Mouse (Mus musculus): Measurements from ENCODE around the gene Tgm2. TPM values are rescaled to one million over a fixed set of nuclear protein-coding genes. Genes with fewer than 3 reads are reported as not detected.

Gene Tgm2
- 285 and 297 TPM in 2 replicates for polyA plus RNA-seq (2012; rRNA removed)

GRCm38 (mm10) chr2:158146223-158146622 is at the start of gene Tgm2:
Gene Tgm2, minus strand, starts transcription at chr2:158146436.
- TF ChIP-seq POLR2A (IDR thresholded peaks at IDR 0.05; ENCODE audit: borderline replicate concordance, extremely low read depth, low read depth, low read length): peak; percentile 91
- peak; percentile 64 for TF ChIP-seq CTCF (IDR thresholded peaks at IDR 0.05; ENCODE audit: insufficient read depth, low read length)
- peak; percentile 97 for DNase-seq
- WGBS: under 1% methylated on average over 31 of the region's 33 CpGs
- Histone ChIP-seq H3K4me1 (ENCODE audit: control insufficient read depth, insufficient read depth, low read length) (peaks cover 22% of the 10 kb centered on the region), H3K4me3 (replicated peaks; ENCODE audit: extremely low read depth, low read depth, low read length) (peak within 1 kb of the TSS; percentile 75)

- WGBS: 30% methylated on average over 10 of the region's 10 CpGs
- DNase-seq: peak; percentile 39
- TF ChIP-seq POLR2A (IDR thresholded peaks at IDR 0.05; ENCODE audit: borderline replicate concordance, extremely low read depth, low read depth, low read length): no peak
- TF ChIP-seq CTCF (IDR thresholded peaks at IDR 0.05; ENCODE audit: insufficient read depth, low read length): peak; percentile 73
- Histone ChIP-seq H3K4me3 (replicated peaks; ENCODE audit: extremely low read depth, low read depth, low read length) (no peak overlapping the region), H3K4me1 (ENCODE audit: control insufficient read depth, insufficient read depth, low read length) (peaks cover 8% of the 10 kb centered on the region)
Measured at GRCm38 (mm10) chr2:158194945-158195640, 48.9 kb upstream of the Tgm2 start.

GRCm38 (mm10) chr2:158193611-158194336 is 47.5 kb upstream of the Tgm2 start:
- TF ChIP-seq POLR2A (IDR thresholded peaks at IDR 0.05; ENCODE audit: borderline replicate concordance, extremely low read depth, low read depth, low read length) (no peak), CTCF (IDR thresholded peaks at IDR 0.05; ENCODE audit: insufficient read depth, low read length) (no peak)
- Histone ChIP-seq H3K4me3 (replicated peaks; ENCODE audit: extremely low read depth, low read depth, low read length) (no peak overlapping the region), H3K4me1 (ENCODE audit: control insufficient read depth, insufficient read depth, low read length) (peaks cover 6% of the 10 kb centered on the region)
- DNase-seq: no peak
- WGBS: 67% methylated on average over 10 of the region's 10 CpGs

GRCm38 (mm10) chr2:158191098-158191497 is 44.9 kb upstream of the Tgm2 start:
- H3K4me3 ChIP-seq (replicated peaks; ENCODE audit: extremely low read depth, low read depth, low read length): no peak overlapping the region
- WGBS: 40% methylated on average over 7 of the region's 7 CpGs
- no peak for DNase-seq
- TF ChIP-seq POLR2A (IDR thresholded peaks at IDR 0.05; ENCODE audit: borderline replicate concordance, extremely low read depth, low read depth, low read length): no peak
- no peak for TF ChIP-seq CTCF (IDR thresholded peaks at IDR 0.05; ENCODE audit: insufficient read depth, low read length)
- peaks cover 6% of the 10 kb centered on the region for H3K4me1 ChIP-seq (ENCODE audit: control insufficient read depth, insufficient read depth, low read length)

- no peak overlapping the region for H3K4me3 ChIP-seq (replicated peaks; ENCODE audit: extremely low read depth, low read depth, low read length)
- WGBS: 56% methylated on average over 11 of the region's 11 CpGs
- no peak for TF ChIP-seq CTCF (IDR thresholded peaks at IDR 0.05; ENCODE audit: insufficient read depth, low read length)
- TF ChIP-seq POLR2A (IDR thresholded peaks at IDR 0.05; ENCODE audit: borderline replicate concordance, extremely low read depth, low read depth, low read length): no peak
- H3K4me1 ChIP-seq (ENCODE audit: control insufficient read depth, insufficient read depth, low read length): peaks cover 6% of the 10 kb centered on the region
- DNase-seq: no peak
Measured at GRCm38 (mm10) chr2:158189451-158189850, 43.2 kb upstream of the Tgm2 start.

GRCm38 (mm10) chr2:158186206-158186871 is 40.1 kb upstream of the Tgm2 start:
- TF ChIP-seq CTCF (IDR thresholded peaks at IDR 0.05; ENCODE audit: insufficient read depth, low read length) (no peak), POLR2A (IDR thresholded peaks at IDR 0.05; ENCODE audit: borderline replicate concordance, extremely low read depth, low read depth, low read length) (no peak)
- DNase-seq: no peak
- 74% methylated on average over 11 of the region's 11 CpGs for WGBS
- no peak overlapping the region for H3K4me3 ChIP-seq (replicated peaks; ENCODE audit: extremely low read depth, low read depth, low read length)
- H3K4me1 ChIP-seq (ENCODE audit: control insufficient read depth, insufficient read depth, low read length): peaks cover 5% of the 10 kb centered on the region

GRCm38 (mm10) chr2:158183266-158183665 is 37.0 kb upstream of the Tgm2 start:
- no peak for TF ChIP-seq POLR2A (IDR thresholded peaks at IDR 0.05; ENCODE audit: borderline replicate concordance, extremely low read depth, low read depth, low read length)
- TF ChIP-seq CTCF (IDR thresholded peaks at IDR 0.05; ENCODE audit: insufficient read depth, low read length): no peak
- WGBS: 90% methylated on average over 8 of the region's 8 CpGs

GRCm38 (mm10) chr2:158181932-158182331 is 35.7 kb upstream of the Tgm2 start:
- TF ChIP-seq POLR2A (IDR thresholded peaks at IDR 0.05; ENCODE audit: borderline replicate concordance, extremely low read depth, low read depth, low read length) (no peak), CTCF (IDR thresholded peaks at IDR 0.05; ENCODE audit: insufficient read depth, low read length) (no peak)
- no peak for DNase-seq
- peaks cover 11% of the 10 kb centered on the region for H3K4me1 ChIP-seq (ENCODE audit: control insufficient read depth, insufficient read depth, low read length)
- no peak overlapping the region for H3K4me3 ChIP-seq (replicated peaks; ENCODE audit: extremely low read depth, low read depth, low read length)
- WGBS: 69% methylated on average over 6 of the region's 6 CpGs

More at GRCm38 (mm10) chr2:158183266-158183665, 37.0 kb upstream of the Tgm2 start:
- Histone ChIP-seq H3K4me1 (ENCODE audit: control insufficient read depth, insufficient read depth, low read length) (peaks cover 11% of the 10 kb centered on the region), H3K4me3 (replicated peaks; ENCODE audit: extremely low read depth, low read depth, low read length) (no peak overlapping the region)
- no peak for DNase-seq

- 46% methylated on average over 9 of the region's 9 CpGs for WGBS
- TF ChIP-seq CTCF (IDR thresholded peaks at IDR 0.05; ENCODE audit: insufficient read depth, low read length): peak; percentile 79
- TF ChIP-seq POLR2A (IDR thresholded peaks at IDR 0.05; ENCODE audit: borderline replicate concordance, extremely low read depth, low read depth, low read length): no peak
- no peak overlapping the region for H3K4me3 ChIP-seq (replicated peaks; ENCODE audit: extremely low read depth, low read depth, low read length)
- peak; percentile 61 for DNase-seq
- peaks cover 11% of the 10 kb centered on the region for H3K4me1 ChIP-seq (ENCODE audit: control insufficient read depth, insufficient read depth, low read length)
Measured at GRCm38 (mm10) chr2:158180797-158181196, 34.6 kb upstream of the Tgm2 start.

Data from lung, adult 2 months (tissue).